Mouse (Mus musculus): ENCODE measurements around the gene Pcmt1.

GRCm38 (mm10) chr10:7727011-7727410 lies 46.1 kb upstream of the Pcmt1 start:
- TF ChIP-seq POLR2A (IDR thresholded peaks at IDR 0.05; ENCODE audit: low read depth, low read length) (no peak), CTCF (IDR thresholded peaks at IDR 0.05; ENCODE audit: extremely low read depth, insufficient read depth, insufficient read length, insufficient replicate concordance) (no peak)
